Mouse (Mus musculus): ENCODE measurements around the gene Nudt5.

Gene Nudt5

GRCm38 (mm10) chr2:5867681-5868080, 22.9 kb downstream of the Nudt5 start:
- peak; percentile 10 for DNase-seq (ENCODE audit: low read depth, low spot score)

- no peak for DNase-seq (ENCODE audit: low read depth, low spot score)
Measured at GRCm38 (mm10) chr2:5869746-5870145, 24.9 kb downstream of the Nudt5 start.

GRCm38 (mm10) chr2:5877446-5877845, 32.6 kb downstream of the Nudt5 start:
- DNase-seq (ENCODE audit: low read depth, low spot score), result no peak

GRCm38 (mm10) chr2:5888865-5889264, 44.0 kb downstream of the Nudt5 start:
- no peak for DNase-seq (ENCODE audit: low read depth, low spot score)

- DNase-seq (ENCODE audit: low read depth, low spot score), result no peak
Measured at GRCm38 (mm10) chr2:5889412-5889811, 44.6 kb downstream of the Nudt5 start.

- DNase-seq (ENCODE audit: low read depth, low spot score), result peak; percentile 35
Measured at GRCm38 (mm10) chr2:5894296-5894695, 49.5 kb downstream of the Nudt5 start.

- peak; percentile 94 for DNase-seq (ENCODE audit: low read depth, low spot score)
Measured at GRCm38 (mm10) chr2:5894843-5895570, 50.2 kb downstream of the Nudt5 start, which contains the start of gene Sec61a2. Gene Sec61a2 (minus strand): TSS chr2:5895432.

- DNase-seq (ENCODE audit: low read depth, low spot score), result peak; percentile 47
Measured at GRCm38 (mm10) chr2:5900145-5900544, 55.3 kb downstream of the Nudt5 start.

- DNase-seq (ENCODE audit: low read depth, low spot score), result no peak
Measured at GRCm38 (mm10) chr2:5906092-5906491, 61.3 kb downstream of the Nudt5 start.

- peak; percentile 63 for DNase-seq (ENCODE audit: low read depth, low spot score)
Measured at GRCm38 (mm10) chr2:5906625-5907024, 61.8 kb downstream of the Nudt5 start.

GRCm38 (mm10) chr2:5911282-5911965, 66.6 kb downstream of the Nudt5 start:
- no peak for DNase-seq (ENCODE audit: low read depth, low spot score)
